Mouse (Mus musculus): Measurements from ENCODE around the gene Ptprm. TPM values are rescaled to one million over a fixed set of nuclear protein-coding genes. Genes with fewer than 3 reads are reported as not detected.

Ptprm gene
- polyA plus RNA-seq, 1 experiment from 2014 or later = 1.6 TPM

GRCm38 (mm10) chr17:66736450-66736849 lies 617.8 kb downstream of the Ptprm start:
- H3K27ac ChIP-seq (ENCODE audit: low read length) = no peak overlapping the region
- no peak overlapping the region for H3K4me2 ChIP-seq (ENCODE audit: low read depth, low read length)
- WGBS (ENCODE audit: insufficient replicate concordance) = 61% methylated on average over 6 of the region's 6 CpGs
- no peak for ATAC-seq (ENCODE audit: low read depth)
- H3K4me3 ChIP-seq (ENCODE audit: low read depth, low read length) = no peak overlapping the region
- H3K27me3 ChIP-seq (ENCODE audit: control insufficient read depth, insufficient read depth, low read depth, low read length) = no peaks in the 10 kb centered on the region
- no peaks in the 10 kb centered on the region for H3K4me1 ChIP-seq (ENCODE audit: control insufficient read depth, low read depth, low read length)
- H3K9me3 ChIP-seq (replicated peaks; ENCODE audit: control insufficient read depth, low read length) = no peaks in the 10 kb centered on the region
- H3K36me3 ChIP-seq (ENCODE audit: control insufficient read depth, insufficient read depth) = no peaks in the 10 kb centered on the region
- H3K9ac ChIP-seq (ENCODE audit: low read depth, low read length) = no peak overlapping the region

GRCm38 (mm10) chr17:66733541-66733940 lies 620.7 kb downstream of the Ptprm start:
- Histone ChIP-seq H3K9ac (ENCODE audit: low read depth, low read length) (no peak overlapping the region), H3K9me3 (replicated peaks; ENCODE audit: control insufficient read depth, low read length) (no peaks in the 10 kb centered on the region), H3K4me1 (ENCODE audit: control insufficient read depth, low read depth, low read length) (no peaks in the 10 kb centered on the region), H3K27me3 (ENCODE audit: control insufficient read depth, insufficient read depth, low read depth, low read length) (no peaks in the 10 kb centered on the region), H3K36me3 (ENCODE audit: control insufficient read depth, insufficient read depth) (no peaks in the 10 kb centered on the region), H3K4me2 (ENCODE audit: low read depth, low read length) (no peak overlapping the region), H3K4me3 (ENCODE audit: low read depth, low read length) (no peak overlapping the region), H3K27ac (ENCODE audit: low read length) (no peak overlapping the region)
- no peak for ATAC-seq (ENCODE audit: low read depth)
- WGBS (ENCODE audit: insufficient replicate concordance) = 73% methylated on average over 12 of the region's 12 CpGs

- no peak overlapping the region for H3K9ac ChIP-seq (ENCODE audit: low read depth, low read length)
- no peak overlapping the region for H3K4me3 ChIP-seq (ENCODE audit: low read depth, low read length)
- H3K36me3 ChIP-seq (ENCODE audit: control insufficient read depth, insufficient read depth) = no peaks in the 10 kb centered on the region
- WGBS (ENCODE audit: insufficient replicate concordance) = 50% methylated on average over 6 of the region's 6 CpGs
- H3K27ac ChIP-seq (ENCODE audit: low read length) = no peak overlapping the region
- no peaks in the 10 kb centered on the region for H3K4me1 ChIP-seq (ENCODE audit: control insufficient read depth, low read depth, low read length)
- H3K4me2 ChIP-seq (ENCODE audit: low read depth, low read length) = no peak overlapping the region
- H3K9me3 ChIP-seq (replicated peaks; ENCODE audit: control insufficient read depth, low read length) = no peaks in the 10 kb centered on the region
- ATAC-seq (ENCODE audit: low read depth) = no peak
- no peaks in the 10 kb centered on the region for H3K27me3 ChIP-seq (ENCODE audit: control insufficient read depth, insufficient read depth, low read depth, low read length)
These were observed 624.3 kb downstream of the Ptprm start for GRCm38 (mm10) chr17:66729979-66730378.

- ATAC-seq (ENCODE audit: low read depth) = no peak
- Histone ChIP-seq H3K9ac (ENCODE audit: low read depth, low read length) (no peak overlapping the region), H3K4me2 (ENCODE audit: low read depth, low read length) (no peak overlapping the region), H3K27ac (ENCODE audit: low read length) (no peak overlapping the region), H3K27me3 (ENCODE audit: control insufficient read depth, insufficient read depth, low read depth, low read length) (no peaks in the 10 kb centered on the region), H3K9me3 (replicated peaks; ENCODE audit: control insufficient read depth, low read length) (no peaks in the 10 kb centered on the region), H3K4me3 (ENCODE audit: low read depth, low read length) (no peak overlapping the region), H3K4me1 (ENCODE audit: control insufficient read depth, low read depth, low read length) (no peaks in the 10 kb centered on the region), H3K36me3 (ENCODE audit: control insufficient read depth, insufficient read depth) (no peaks in the 10 kb centered on the region)
- 65% methylated on average over 9 of the region's 9 CpGs for WGBS (ENCODE audit: insufficient replicate concordance)
These were observed 633.3 kb downstream of the Ptprm start for GRCm38 (mm10) chr17:66720992-66721351.

GRCm38 (mm10) chr17:66720200-66720991 lies 633.9 kb downstream of the Ptprm start:
- Histone ChIP-seq H3K9ac (ENCODE audit: low read depth, low read length) (no peak overlapping the region), H3K4me1 (ENCODE audit: control insufficient read depth, low read depth, low read length) (no peaks in the 10 kb centered on the region), H3K27ac (ENCODE audit: low read length) (no peak overlapping the region), H3K4me2 (ENCODE audit: low read depth, low read length) (no peak overlapping the region), H3K36me3 (ENCODE audit: control insufficient read depth, insufficient read depth) (no peaks in the 10 kb centered on the region), H3K4me3 (ENCODE audit: low read depth, low read length) (no peak overlapping the region), H3K27me3 (ENCODE audit: control insufficient read depth, insufficient read depth, low read depth, low read length) (no peaks in the 10 kb centered on the region), H3K9me3 (replicated peaks; ENCODE audit: control insufficient read depth, low read length) (no peaks in the 10 kb centered on the region)
- no peak for ATAC-seq (ENCODE audit: low read depth)
- 58% methylated on average over 11 of the region's 11 CpGs for WGBS (ENCODE audit: insufficient replicate concordance)

- 61% methylated on average over 9 of the region's 9 CpGs for WGBS (ENCODE audit: insufficient replicate concordance)
- no peak for ATAC-seq (ENCODE audit: low read depth)
- Histone ChIP-seq H3K4me3 (ENCODE audit: low read depth, low read length) (no peak overlapping the region), H3K9me3 (replicated peaks; ENCODE audit: control insufficient read depth, low read length) (no peaks in the 10 kb centered on the region), H3K9ac (ENCODE audit: low read depth, low read length) (no peak overlapping the region), H3K4me1 (ENCODE audit: control insufficient read depth, low read depth, low read length) (no peaks in the 10 kb centered on the region), H3K27ac (ENCODE audit: low read length) (no peak overlapping the region), H3K4me2 (ENCODE audit: low read depth, low read length) (no peak overlapping the region), H3K27me3 (ENCODE audit: control insufficient read depth, insufficient read depth, low read depth, low read length) (no peaks in the 10 kb centered on the region), H3K36me3 (ENCODE audit: control insufficient read depth, insufficient read depth) (no peaks in the 10 kb centered on the region)
These were observed 641.6 kb downstream of the Ptprm start for GRCm38 (mm10) chr17:66712456-66713205.

- H3K36me3 ChIP-seq (ENCODE audit: control insufficient read depth, insufficient read depth) = no peaks in the 10 kb centered on the region
- ATAC-seq (ENCODE audit: low read depth) = no peak
- no peaks in the 10 kb centered on the region for H3K4me1 ChIP-seq (ENCODE audit: control insufficient read depth, low read depth, low read length)
- no peak overlapping the region for H3K4me2 ChIP-seq (ENCODE audit: low read depth, low read length)
- WGBS (ENCODE audit: insufficient replicate concordance) = 46% methylated on average over 6 of the region's 6 CpGs
- H3K9me3 ChIP-seq (replicated peaks; ENCODE audit: control insufficient read depth, low read length) = no peaks in the 10 kb centered on the region
- no peak overlapping the region for H3K4me3 ChIP-seq (ENCODE audit: low read depth, low read length)
- H3K9ac ChIP-seq (ENCODE audit: low read depth, low read length) = no peak overlapping the region
- no peaks in the 10 kb centered on the region for H3K27me3 ChIP-seq (ENCODE audit: control insufficient read depth, insufficient read depth, low read depth, low read length)
- H3K27ac ChIP-seq (ENCODE audit: low read length) = peak overlapping the region; percentile 44; the same call in 1 of the 2 replicates
These were observed 642.8 kb downstream of the Ptprm start for GRCm38 (mm10) chr17:66711221-66712016.

- Histone ChIP-seq H3K4me3 (ENCODE audit: low read depth, low read length) (no peak overlapping the region), H3K27me3 (ENCODE audit: control insufficient read depth, insufficient read depth, low read depth, low read length) (no peaks in the 10 kb centered on the region), H3K9me3 (replicated peaks; ENCODE audit: control insufficient read depth, low read length) (no peaks in the 10 kb centered on the region), H3K4me2 (ENCODE audit: low read depth, low read length) (no peak overlapping the region), H3K4me1 (ENCODE audit: control insufficient read depth, low read depth, low read length) (no peaks in the 10 kb centered on the region), H3K27ac (ENCODE audit: low read length) (peak overlapping the region; percentile 44; the same call in 1 of the 2 replicates), H3K36me3 (ENCODE audit: control insufficient read depth, insufficient read depth) (no peaks in the 10 kb centered on the region), H3K9ac (ENCODE audit: low read depth, low read length) (no peak overlapping the region)
- whole genome bisulfite sequencing (ENCODE audit: insufficient replicate concordance) = 23% methylated on average over 4 of the region's 4 CpGs
- no peak for ATAC-seq (ENCODE audit: low read depth)
These were observed 643.7 kb downstream of the Ptprm start for GRCm38 (mm10) chr17:66710568-66710967.
